Mouse (Mus musculus): Measurements from ENCODE around the gene Dnajc11.

Dnajc11 gene

GRCm38 (mm10) chr4:152009076-152010051 is 75.9 kb downstream of the Dnajc11 start:
- peak; percentile 48 to 78 for DNase-seq (ENCODE audit: low spot score in 2 of 2)

- DNase-seq (ENCODE audit: low spot score in 2 of 2): peak; percentile 63 to 70
These were observed 76.7 kb downstream of the Dnajc11 start for GRCm38 (mm10) chr4:152010091-152010706.

GRCm38 (mm10) chr4:152010707-152011134 is 77.2 kb downstream of the Dnajc11 start:
- DNase-seq (ENCODE audit: low spot score in 2 of 2): peak in 1 of 2 experiments; percentile 70

- no peak for DNase-seq (ENCODE audit: low spot score in 2 of 2)
These were observed 77.8 kb downstream of the Dnajc11 start for GRCm38 (mm10) chr4:152011171-152011760.

GRCm38 (mm10) chr4:152012109-152012508 is 78.6 kb downstream of the Dnajc11 start:
- DNase-seq (ENCODE audit: low spot score in 2 of 2): no peak

GRCm38 (mm10) chr4:152013036-152013813 is 79.7 kb downstream of the Dnajc11 start:
- no peak for DNase-seq (ENCODE audit: low spot score in 2 of 2)

GRCm38 (mm10) chr4:152019073-152019472 is 85.6 kb downstream of the Dnajc11 start:
- no peak for DNase-seq (ENCODE audit: low spot score in 2 of 2)

GRCm38 (mm10) chr4:152020024-152020423 is 86.5 kb downstream of the Dnajc11 start:
- no peak for DNase-seq (ENCODE audit: low spot score in 2 of 2)

GRCm38 (mm10) chr4:152021568-152022097 is 88.1 kb downstream of the Dnajc11 start:
- DNase-seq (ENCODE audit: low spot score in 2 of 2): no peak

GRCm38 (mm10) chr4:152022506-152022905 is 89.0 kb downstream of the Dnajc11 start:
- DNase-seq (ENCODE audit: low spot score in 2 of 2): no peak

GRCm38 (mm10) chr4:152024525-152024924 is 91.0 kb downstream of the Dnajc11 start:
- no peak for DNase-seq (ENCODE audit: low spot score in 2 of 2)

- no peak for DNase-seq (ENCODE audit: low spot score in 2 of 2)
These were observed 93.4 kb downstream of the Dnajc11 start for GRCm38 (mm10) chr4:152026751-152027508.

GRCm38 (mm10) chr4:152027524-152027923 is 94.0 kb downstream of the Dnajc11 start, which contains the start of gene Zbtb48:
TSS of gene Zbtb48 (minus strand) at chr4:152027671.
- DNase-seq (ENCODE audit: low spot score in 2 of 2): peak; percentile 95 to 96

GRCm38 (mm10) chr4:152028456-152028855 is 95.0 kb downstream of the Dnajc11 start:
- no peak for DNase-seq (ENCODE audit: low spot score in 2 of 2)

GRCm38 (mm10) chr4:152029087-152029486 is 95.6 kb downstream of the Dnajc11 start:
- DNase-seq (ENCODE audit: low spot score in 2 of 2): no peak

GRCm38 (mm10) chr4:152029997-152030396 is 96.5 kb downstream of the Dnajc11 start:
- DNase-seq (ENCODE audit: low spot score in 2 of 2): no peak

All from spleen, postnatal 4 days (tissue).